Mouse (Mus musculus) myocyte (in vitro differentiated cells): ENCODE results near the gene Ccdc88a. TPM values are rescaled to one million over a fixed set of nuclear protein-coding genes. Genes with fewer than 3 reads are reported as not detected.

Source experiments
- H3K27me3 ChIP-seq: one replicate; pipeline ENCODE4 v1.6.1; 2011; ENCODE audit not compliant: control insufficient read depth, insufficient read depth, insufficient read length
- H3K36me3 ChIP-seq: one replicate; pipeline ENCODE4 v1.6.1; 2011; ENCODE audit not compliant: control insufficient read depth, insufficient read depth
- H3K4me2 ChIP-seq: one replicate; pipeline ENCODE4 v1.6.1; 2011; ENCODE audit warnings: low read depth, control low read depth
- H3K4me3 ChIP-seq: one replicate; pipeline ENCODE4 v1.5.1; 2011; ENCODE audit warnings: mild to moderate bottlenecking, control low read depth, moderate library complexity
- H3K79me2 ChIP-seq: one replicate; pipeline ENCODE4 v1.6.1; 2011; ENCODE audit not compliant: control insufficient read depth, insufficient read depth
- H3ac ChIP-seq: one replicate; pipeline ENCODE4 v1.6.1; 2011; ENCODE audit not compliant: control insufficient read depth, insufficient read length
- CEBPB ChIP-seq: IDR thresholded peaks from 2 replicates; pipeline ENCODE4 v1.6.1; 2011; ENCODE audit warnings: mild to moderate bottlenecking, moderate library complexity; ENCODE audit not compliant: poor library complexity, insufficient read depth, severe bottlenecking
- E2F4 ChIP-seq: IDR thresholded peaks from one replicate; pipeline ENCODE4 v1.6.1; 2011; ENCODE audit warnings: mild to moderate bottlenecking, control low read depth, moderate library complexity; ENCODE audit not compliant: insufficient read depth
- MAX ChIP-seq: IDR thresholded peaks from one replicate; pipeline ENCODE4 v1.6.1; 2011; ENCODE audit warnings: low read depth, mild to moderate bottlenecking, control low read depth
- MYOD1 ChIP-seq, 3 experiments: IDR thresholded peaks; one replicate each; pipeline ENCODE4 v1.6.1; 2011; ENCODE audit warnings: control low read depth in 2 of 3, low read depth in 2 of 3, mild to moderate bottlenecking in 2 of 3, moderate library complexity in 1 of 3; ENCODE audit not compliant: insufficient read length in 2 of 3, control insufficient read depth in 1 of 3
- MYOG ChIP-seq, 3 experiments: IDR thresholded peaks; one replicate each; pipeline ENCODE4 v1.6.1; 2011; ENCODE audit warnings: control low read depth in 2 of 3, low read depth in 2 of 3, mild to moderate bottlenecking in 2 of 3; ENCODE audit not compliant: insufficient read length in 2 of 3, control insufficient read depth in 1 of 3, insufficient read depth in 1 of 3
- POLR2A ChIP-seq: IDR thresholded peaks from one replicate; pipeline ENCODE4 v1.6.1; 2011; ENCODE audit warnings: low read depth, mild to moderate bottlenecking, control low read depth, moderate library complexity; ENCODE audit not compliant: insufficient read length
- POLR2AphosphoS2 ChIP-seq: IDR thresholded peaks from one replicate; pipeline ENCODE4 v1.6.1; 2011; ENCODE audit warnings: low read depth, control low read depth; ENCODE audit not compliant: insufficient read length
- REST ChIP-seq: IDR thresholded peaks from one replicate; pipeline ENCODE4 v1.6.1; 2011; ENCODE audit warnings: mild to moderate bottlenecking, control low read depth, moderate library complexity; ENCODE audit not compliant: insufficient read depth, insufficient read length
- SRF ChIP-seq: IDR thresholded peaks from one replicate; pipeline ENCODE4 v1.6.1; 2011; ENCODE audit warnings: low read depth; ENCODE audit not compliant: control insufficient read depth, insufficient read length
- TCF12 ChIP-seq: IDR thresholded peaks from one replicate; pipeline ENCODE4 v1.6.1; 2011; ENCODE audit warnings: mild to moderate bottlenecking, control low read depth; ENCODE audit not compliant: poor library complexity, insufficient read depth, severe bottlenecking
- TCF3 ChIP-seq: IDR thresholded peaks from one replicate; pipeline ENCODE4 v1.6.1; 2011; ENCODE audit warnings: low read depth, control low read depth; ENCODE audit not compliant: insufficient read length
- USF1 ChIP-seq: IDR thresholded peaks from one replicate; pipeline ENCODE4 v1.6.1; 2011; ENCODE audit warnings: low read depth, mild to moderate bottlenecking, control low read depth, moderate library complexity
- polyA plus RNA-seq: library from polyadenylated mRNA; unstranded; fragments of >200 nt; fragmentation: generic; extraction: Trizol; gene quantifications from one replicate; pipeline ENCODE4 v1.2.1, GENCODE M21; 2012; ENCODE audit warnings: missing spikeins

Gene Ccdc88a
- polyA plus RNA-seq, 1 experiment: 3.0 TPM

DNA sequence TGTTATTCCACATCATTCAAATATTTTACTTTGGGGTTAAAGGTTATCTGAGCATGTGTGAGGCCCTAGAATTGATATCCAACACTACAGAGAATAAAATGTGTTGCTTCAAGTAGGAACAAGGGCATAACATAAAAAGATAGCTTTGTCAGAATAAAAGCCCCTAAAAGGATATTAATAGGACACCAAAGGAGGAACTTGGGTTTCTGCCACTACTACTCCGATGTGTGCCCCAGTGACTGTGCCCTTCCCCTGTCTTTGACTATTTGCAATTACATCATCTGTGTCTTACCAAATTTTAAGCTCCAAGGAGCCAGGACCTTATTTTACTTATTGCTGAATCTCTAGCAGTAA, 175.9 kb downstream of the Ccdc88a start:
- H3K4me3 ChIP-seq: no peak overlapping the region
- H3ac ChIP-seq: no peak overlapping the region
- H3K79me2 ChIP-seq: peaks cover 23% of the 10 kb centered on the region
- no peaks in the 10 kb centered on the region for H3K27me3 ChIP-seq
- H3K4me2 ChIP-seq: no peak overlapping the region
- TF ChIP-seq MYOD1 (IDR thresholded peaks at IDR 0.05; ENCODE audit: control insufficient read depth in 1 of 3, insufficient read length in 2 of 3, low read depth in 2 of 3): no peak
- TF ChIP-seq POLR2AphosphoS2: no peak
- no peak for TF ChIP-seq SRF
- TF ChIP-seq MAX: no peak
- TF ChIP-seq MYOG (IDR thresholded peaks at IDR 0.05; ENCODE audit: control insufficient read depth in 1 of 3, insufficient read depth in 1 of 3, insufficient read length in 2 of 3, low read depth in 2 of 3): no peak
- TF ChIP-seq CEBPB: no peak
- TF ChIP-seq TCF3: no peak
- no peak for TF ChIP-seq REST
- no peak for TF ChIP-seq POLR2A
- TF ChIP-seq E2F4: no peak
- TF ChIP-seq USF1: no peak
- TF ChIP-seq TCF12: no peak
- H3K36me3 ChIP-seq: peaks cover 13% of the 10 kb centered on the region

Other genes with a start within 250 kb of the Ccdc88a start
- gene Pnpt1, start 242.9 kb upstream of the Ccdc88a start, polyA plus RNA-seq: 5.2 TPM
- gene Ppp4r3b, start 200.8 kb upstream of the Ccdc88a start, polyA plus RNA-seq: 6.0 TPM
- gene Cfap36, start 126.2 kb upstream of the Ccdc88a start, polyA plus RNA-seq: 17.6 TPM
- gene Prorsd1, start 141.4 kb downstream of the Ccdc88a start, polyA plus RNA-seq: 13.5 TPM
- gene Mtif2, start 152.8 kb downstream of the Ccdc88a start, polyA plus RNA-seq: 7.5 TPM
- 0.04 TPM for gene Clhc1, start 174.3 kb downstream of the Ccdc88a start, polyA plus RNA-seq
- gene Rps27a, start 174.5 kb downstream of the Ccdc88a start, polyA plus RNA-seq: 1,894 TPM